Comparison of ENCODE assay signal across 8 mouse cellular contexts in the genomic region with DNA sequence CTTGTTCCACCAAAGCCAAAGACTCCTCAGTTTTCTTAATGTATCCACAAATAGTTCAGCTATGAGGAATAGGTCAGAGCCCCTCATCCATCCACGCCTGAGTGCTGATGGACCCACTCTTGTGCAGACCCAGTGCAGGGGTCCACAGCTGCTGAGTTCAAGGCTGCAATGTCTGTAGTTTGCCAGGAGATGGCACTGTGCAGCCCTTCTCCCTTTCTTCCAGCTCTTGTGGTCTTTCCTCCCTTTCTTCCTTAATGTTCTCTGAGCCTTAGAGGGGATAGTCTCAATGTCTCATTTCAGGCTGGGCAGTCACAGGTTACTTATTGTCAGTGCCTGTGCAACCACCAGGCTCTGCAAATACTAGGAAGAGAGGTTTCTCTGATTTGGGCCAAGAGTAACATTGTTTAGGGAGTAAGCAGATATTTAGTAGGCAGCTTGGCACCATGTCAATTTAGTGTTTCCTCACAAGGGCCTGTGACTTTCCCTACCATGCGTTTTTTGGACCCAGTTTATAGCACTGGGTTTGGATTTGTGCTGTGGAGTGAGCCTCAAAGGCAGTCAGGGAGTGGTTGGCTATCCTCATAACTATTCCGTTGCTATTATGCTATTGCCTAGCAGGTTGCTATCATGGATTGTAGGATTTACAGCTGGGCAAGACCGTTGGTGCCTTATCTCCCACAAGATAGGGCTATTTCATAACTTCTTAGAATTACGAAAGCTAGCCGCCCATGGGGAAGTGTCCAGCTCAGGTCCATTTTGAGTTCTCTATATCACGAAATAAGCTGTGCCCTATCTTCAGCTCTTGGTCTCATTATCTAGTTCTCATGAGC. TPM values are rescaled to one million over a fixed set of nuclear protein-coding genes. Genes with fewer than 3 reads are reported as not detected.
DNase-seq lines count a peak whose midpoint lies in the region; ATAC-seq lines count a peak whose summit lies in the region.

No protein-coding gene starts in this region.

- ATAC-seq in forebrain, embryonic 14.5 days = no peak
- no peak for ATAC-seq in forebrain, embryonic 12.5 days (ENCODE audit: low FRiP score)
- ATAC-seq in erythroblast, adult 5-6 weeks (replicated peaks; ENCODE audit: low FRiP score, poor library complexity, severe bottlenecking) = peak; percentile 64; the same call in 1 of the 2 replicates

- no peak overlapping the region for H3K4me2 ChIP-seq in forebrain, embryonic 14.5 days (ENCODE audit: low read length)
- no peak overlapping the region for H3K4me2 ChIP-seq in forebrain, embryonic 12.5 days

- no peak overlapping the region for H3K27ac ChIP-seq in forebrain, embryonic 14.5 days (ENCODE audit: low read depth, low read length)
- H3K27ac ChIP-seq in forebrain, embryonic 12.5 days = no peak overlapping the region

- no peaks in the 10 kb centered on the region for H3K9me3 ChIP-seq in forebrain, embryonic 14.5 days (replicated peaks; ENCODE audit: control insufficient read depth, low read length)
- H3K9me3 ChIP-seq in forebrain, embryonic 12.5 days = no peaks in the 10 kb centered on the region

- H3K4me3 ChIP-seq in forebrain, embryonic 14.5 days (ENCODE audit: low read depth, low read length) = no peak overlapping the region
- H3K4me3 ChIP-seq in forebrain, embryonic 12.5 days (replicated peaks) = no peak overlapping the region

- DNase-seq in forebrain, embryonic 14.5 days (ENCODE audit: low spot score) = peak; percentile 30
- peak; percentile 11 for DNase-seq in ovary, postnatal 14 days (ENCODE audit: low spot score)
- DNase-seq in ovary, postnatal 10 days (ENCODE audit: low spot score) = no peak
- DNase-seq in lung, postnatal 10 days = peak; percentile 16
- no peak for DNase-seq in urinary bladder, postnatal 10 days (ENCODE audit: low spot score)
- DNase-seq in Muller cell, postnatal 12 days (ENCODE audit: inconsistent ontology term) = no peak

- 74% methylated on average over 7 of the region's 7 CpGs for WGBS in forebrain, embryonic 14.5 days
- 77% methylated on average over 7 of the region's 7 CpGs for WGBS in forebrain, embryonic 12.5 days

- H3K9ac ChIP-seq in forebrain, embryonic 14.5 days (ENCODE audit: low read length) = no peak overlapping the region
- no peak overlapping the region for H3K9ac ChIP-seq in forebrain, embryonic 12.5 days

- H3K4me1 ChIP-seq in forebrain, embryonic 14.5 days (ENCODE audit: control insufficient read depth, insufficient read depth, low read length) = no peaks in the 10 kb centered on the region
- 0 out of 2 replicates have a peak, but pooled peaks cover 2% of the 10 kb centered on the region for H3K4me1 ChIP-seq in forebrain, embryonic 12.5 days

- H3K36me3 ChIP-seq in forebrain, embryonic 14.5 days (ENCODE audit: control insufficient read depth, insufficient read depth, low read length) = no peaks in the 10 kb centered on the region
- H3K36me3 ChIP-seq in forebrain, embryonic 12.5 days (replicated peaks) = no peaks in the 10 kb centered on the region

- no peaks in the 10 kb centered on the region for H3K27me3 ChIP-seq in forebrain, embryonic 14.5 days (replicated peaks; ENCODE audit: control insufficient read depth, insufficient read depth, low read length)
- H3K27me3 ChIP-seq in forebrain, embryonic 12.5 days = no peaks in the 10 kb centered on the region

RNA-seq across cellular contexts. Expression of gene Shank2, which starts 54.2 kb away (rescaled TPM):
- 4.6 and 5.6 TPM in 2 replicates for polyA plus RNA-seq in forebrain, embryonic 14.5 days (2014; fragmentation: Nextera tagmentation; extraction: Ambion mirVana)
- polyA plus RNA-seq in forebrain, embryonic 12.5 days (2016; fragmentation: Nextera tagmentation; extraction: Ambion mirVana) = 2.8 and 3.0 TPM in 2 replicates
- total RNA-seq in erythroblast, adult 5-6 weeks (2015; ENCODE audit: low replicate concordance) = not detected in 2 replicates
- total RNA-seq in erythroblast, adult 5-6 weeks (2017; ENCODE audit: low replicate concordance) = not detected in 2 replicates

Comparison
In these comparisons a context has a peak if more than half of its experiments do, and no peak if none do; other contexts are left out.
1. DNase-seq: peak in forebrain, embryonic 14.5 days (single experiment), ovary, postnatal 14 days (single experiment) and lung, postnatal 10 days (single experiment); none in ovary, postnatal 10 days (single experiment), urinary bladder, postnatal 10 days (single experiment) and Muller cell, postnatal 12 days (single experiment).